Mouse (Mus musculus) forebrain, embryonic 16.5 days (tissue): ENCODE measurements around the gene Dguok. TPM values are rescaled to one million over a fixed set of nuclear protein-coding genes. Genes with fewer than 3 reads are reported as not detected.

ENCODE experiments used
- ATAC-seq: fragments of 200-750 bp; cut with Nextera tagmentation; 2 replicates; pipeline ENCODE4 v1.8.0; 2017; ENCODE audit warnings: mild to moderate bottlenecking, moderate library complexity
- H3K27ac ChIP-seq: fragments of 300-500 bp; sonication (generic); 2 replicates; pipeline ENCODE4 v1.5.1; 2014; ENCODE audit warnings: low read length, control low read depth
- H3K27me3 ChIP-seq: fragments of 300-500 bp; sonication (generic); replicated peaks from 2 replicates; pipeline ENCODE4 v1.6.1; 2014; ENCODE audit warnings: low read length; ENCODE audit not compliant: control insufficient read depth, insufficient read depth
- H3K36me3 ChIP-seq: fragments of 300-500 bp; sonication (generic); 2 replicates; pipeline ENCODE4 v1.6.1; 2014; ENCODE audit not compliant: control insufficient read depth, insufficient read depth
- H3K4me1 ChIP-seq: fragments of 300-500 bp; sonication (generic); replicated peaks from 2 replicates; pipeline ENCODE4 v1.6.1; 2014; ENCODE audit warnings: low read length; ENCODE audit not compliant: control insufficient read depth, insufficient read depth
- H3K4me2 ChIP-seq: fragments of 300-500 bp; sonication (generic); 2 replicates; pipeline ENCODE4 v1.6.1; 2014; ENCODE audit warnings: mild to moderate bottlenecking, low read length, control low read depth
- H3K4me3 ChIP-seq: fragments of 300-500 bp; sonication (generic); replicated peaks from 2 replicates; pipeline ENCODE4 v1.5.1; 2014; ENCODE audit warnings: mild to moderate bottlenecking, low read length, control low read depth
- H3K9ac ChIP-seq: fragments of 300-500 bp; sonication (generic); replicated peaks from 2 replicates; pipeline ENCODE4 v1.6.1; 2014; ENCODE audit warnings: low read depth, low read length, control low read depth
- H3K9me3 ChIP-seq: fragments of 300-500 bp; sonication (generic); 2 replicates; pipeline ENCODE4 v1.6.1; 2016; ENCODE audit warnings: low read length; ENCODE audit not compliant: control insufficient read depth
- WGBS: fragments of 180-500 bp; shearing (Covaris S2); extraction: QIAGEN DNeasy Blood & Tissue Kit; methylation state at CpG from one replicate; pipeline ENCODE4 v1.1.7; 2014; 5-methylcytosine and 5-hydroxymethylcytosine counted together
- polyA plus RNA-seq: library from polyadenylated mRNA; unstranded; fragments of >200 nt; fragmentation: Nextera tagmentation; extraction: Ambion mirVana; gene quantifications from 2 replicates; pipeline ENCODE4 v1.2.1, GENCODE M21; 2015

Gene Dguok
- polyA plus RNA-seq, 1 experiment from 2014 or later, result 73.1 TPM

DNA sequence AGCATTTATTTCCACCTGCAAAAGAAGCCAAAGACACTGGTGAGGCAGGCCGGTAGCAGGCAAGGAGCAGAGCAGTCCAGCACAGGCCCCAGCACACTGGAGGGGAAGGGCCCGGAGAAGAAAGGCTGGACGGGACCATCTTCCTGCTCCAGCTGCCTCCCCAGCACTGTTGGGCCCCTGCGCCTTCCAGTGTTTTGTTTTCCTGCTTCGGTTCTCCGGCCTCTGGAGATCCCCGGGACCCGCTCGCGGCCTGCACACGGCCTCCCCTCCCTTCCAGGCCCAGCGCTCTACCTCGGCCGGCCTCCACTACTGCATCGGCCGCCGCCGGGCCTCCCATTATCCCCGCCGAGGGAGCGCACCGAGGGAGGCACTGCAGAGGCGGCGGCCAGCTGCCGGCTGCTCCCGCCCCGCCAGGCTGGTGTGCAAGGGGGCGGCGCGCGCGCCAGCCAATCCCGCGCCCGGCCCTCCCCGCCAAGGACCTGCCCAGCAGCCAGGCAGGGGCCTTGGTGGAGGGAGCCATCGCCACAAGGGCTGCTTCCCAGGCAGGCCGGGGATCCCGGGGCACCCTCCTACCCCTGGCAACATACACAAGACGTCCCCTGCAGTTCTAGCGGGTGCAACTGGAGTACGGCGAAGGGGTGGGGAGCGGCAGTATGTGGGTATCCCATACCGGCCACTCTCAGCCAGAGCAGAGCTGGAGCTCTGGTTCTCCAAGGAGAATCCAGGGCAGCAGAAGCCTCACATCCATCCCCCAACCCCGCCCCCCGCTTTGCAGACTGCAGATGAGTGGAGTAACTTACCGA lies 65.3 kb downstream of the Dguok start:
- ATAC-seq, result peak; percentile 90
- under 1% methylated on average over 42 of the region's 48 CpGs for WGBS

DNA sequence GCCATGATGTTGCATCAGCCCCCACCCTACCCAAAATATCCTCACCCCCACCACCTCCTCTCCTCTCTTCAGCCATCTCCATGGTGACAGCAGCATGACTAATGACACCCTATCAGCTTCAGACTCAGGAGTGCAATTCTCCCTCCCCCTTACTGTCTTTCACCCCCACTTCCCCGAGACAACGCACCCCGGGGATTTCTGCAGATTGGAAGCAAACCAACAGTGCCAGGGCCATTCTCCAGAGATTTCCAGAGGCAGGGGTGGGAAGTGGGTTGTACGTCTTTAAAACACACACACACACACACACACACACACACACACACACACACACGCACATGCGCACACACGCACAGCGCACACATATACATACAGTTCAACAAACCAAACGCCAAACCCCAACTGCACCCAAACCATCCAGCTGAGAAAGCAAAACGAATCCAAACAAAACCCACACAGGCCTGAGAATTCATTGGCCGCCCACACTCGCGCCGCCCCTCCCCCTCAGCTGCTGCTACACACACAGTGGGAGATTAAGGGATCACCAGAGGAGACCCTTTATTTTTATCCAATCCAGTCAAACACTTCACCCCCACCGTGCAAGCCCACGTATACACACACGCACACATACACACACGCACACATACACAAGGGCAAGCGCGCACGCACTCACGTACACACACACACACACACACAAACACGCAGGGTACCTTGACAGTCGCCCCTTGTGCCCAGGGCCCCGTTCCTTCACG lies 66.1 kb downstream of the Dguok start:
- Histone ChIP-seq H3K4me2 (peak overlapping the region; percentile 73), H3K9me3 (no peaks in the 10 kb centered on the region), H3K9ac (peak overlapping the region; percentile 85), H3K36me3 (no peaks in the 10 kb centered on the region), H3K4me1 (peaks cover 86% of the 10 kb centered on the region), H3K4me3 (peak overlapping the region; percentile 65), H3K27ac (peak overlapping the region; percentile 96), H3K27me3 (no peaks in the 10 kb centered on the region)
- ATAC-seq, result peak; percentile 58
- 1% methylated on average over 26 of the region's 26 CpGs for WGBS

More for the DNA sequence above, 65.3 kb downstream of the Dguok start:
- Histone ChIP-seq H3K4me2 (peak overlapping the region; percentile 73), H3K36me3 (no peaks in the 10 kb centered on the region), H3K27me3 (no peaks in the 10 kb centered on the region), H3K9ac (peak overlapping the region; percentile 85), H3K4me1 (peaks cover 79% of the 10 kb centered on the region), H3K4me3 (peak overlapping the region; percentile 65), H3K9me3 (no peaks in the 10 kb centered on the region), H3K27ac (peak overlapping the region; percentile 96)

DNA sequence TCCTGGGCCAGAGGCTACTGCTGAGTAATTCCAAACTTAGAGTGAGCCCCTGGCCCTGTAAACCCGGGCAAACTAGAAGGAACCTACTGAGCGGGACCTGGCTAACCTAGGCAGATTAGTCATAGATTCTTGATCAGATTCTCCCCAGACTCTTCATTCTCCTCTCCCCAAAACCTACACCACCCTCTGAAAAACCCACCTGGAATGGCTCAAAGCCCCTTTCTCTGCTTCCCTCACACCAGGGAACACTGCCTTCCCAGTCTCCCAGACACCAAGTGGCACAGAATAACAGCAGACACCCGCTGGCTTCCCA lies 66.6 kb downstream of the Dguok start:
- Histone ChIP-seq H3K9ac (peak overlapping the region; percentile 85), H3K36me3 (no peaks in the 10 kb centered on the region), H3K9me3 (no peaks in the 10 kb centered on the region), H3K27me3 (no peaks in the 10 kb centered on the region), H3K4me1 (peaks cover 86% of the 10 kb centered on the region), H3K4me2 (peak overlapping the region; percentile 73), H3K4me3 (peak overlapping the region; percentile 65), H3K27ac (peak overlapping the region; percentile 96)
- ATAC-seq, result no peak
- WGBS, result 19% methylated on average over 3 of the region's 3 CpGs

DNA sequence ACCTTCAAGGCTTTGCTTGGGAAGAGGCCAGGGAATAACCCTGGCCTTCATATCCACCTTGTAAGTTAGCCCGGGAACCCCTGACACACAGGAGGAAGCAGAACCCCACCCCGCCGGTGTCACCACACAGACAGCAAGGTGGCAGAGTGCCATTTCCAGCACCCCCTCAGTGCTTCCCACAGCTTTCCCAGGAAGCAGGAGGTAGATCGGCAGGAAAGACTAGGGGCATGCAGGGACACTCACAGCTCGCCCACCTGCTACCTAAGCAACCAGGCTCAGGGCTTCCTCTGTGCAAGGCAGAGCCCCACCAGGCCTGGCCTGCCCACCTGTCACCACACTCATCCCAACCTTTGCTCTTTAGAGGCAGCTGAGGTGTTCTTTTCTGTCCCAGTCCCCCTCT lies 67.0 kb downstream of the Dguok start:
- Histone ChIP-seq H3K4me2 (peak overlapping the region; percentile 73), H3K4me3 (peak overlapping the region; percentile 65), H3K9ac (peak overlapping the region; percentile 85), H3K27me3 (no peaks in the 10 kb centered on the region), H3K36me3 (no peaks in the 10 kb centered on the region), H3K4me1 (peaks cover 85% of the 10 kb centered on the region), H3K27ac (peak overlapping the region; percentile 96), H3K9me3 (no peaks in the 10 kb centered on the region)
- 48% methylated on average over 5 of the region's 5 CpGs for WGBS
- ATAC-seq, result no peak

DNA sequence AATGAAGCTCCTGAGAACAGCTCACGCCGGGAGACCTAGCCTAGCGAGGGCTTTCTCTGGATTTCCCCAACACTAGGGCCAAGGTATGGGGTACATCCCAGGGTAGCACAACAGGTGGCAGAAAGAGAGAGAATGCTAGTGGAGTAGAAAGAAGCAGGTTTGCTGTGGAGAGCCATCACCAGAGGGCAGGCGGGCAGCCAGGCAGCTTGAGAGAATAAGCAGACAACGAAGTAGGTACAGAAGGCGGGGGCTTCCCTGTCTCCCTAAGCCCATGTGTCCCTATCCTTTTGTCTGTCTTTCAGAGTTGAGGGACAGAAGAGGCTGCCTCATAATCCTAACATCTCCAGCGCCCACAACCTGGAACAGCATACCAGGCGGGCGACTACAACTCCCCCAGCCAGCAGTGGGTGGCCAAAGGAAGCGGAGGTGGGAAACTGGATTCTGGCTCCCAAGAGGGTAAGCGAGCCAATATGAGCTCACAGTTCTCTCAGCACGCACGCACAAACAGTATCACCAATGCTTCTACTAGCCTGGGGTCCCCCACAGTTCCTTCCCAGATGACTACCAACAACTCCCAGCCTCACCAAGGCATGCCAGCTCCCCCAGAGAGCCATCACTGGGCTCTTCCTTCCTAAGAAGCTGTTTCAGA lies 67.5 kb downstream of the Dguok start:
- Histone ChIP-seq H3K9me3 (no peaks in the 10 kb centered on the region), H3K4me3 (peak overlapping the region; percentile 65), H3K4me2 (peak overlapping the region; percentile 73), H3K9ac (peak overlapping the region; percentile 85), H3K27ac (peak overlapping the region; percentile 37; the same call in 1 of the 2 replicates), H3K4me1 (peaks cover 80% of the 10 kb centered on the region), H3K27me3 (no peaks in the 10 kb centered on the region), H3K36me3 (no peaks in the 10 kb centered on the region)
- 61% methylated on average over 13 of the region's 13 CpGs for WGBS
- no peak for ATAC-seq

DNA sequence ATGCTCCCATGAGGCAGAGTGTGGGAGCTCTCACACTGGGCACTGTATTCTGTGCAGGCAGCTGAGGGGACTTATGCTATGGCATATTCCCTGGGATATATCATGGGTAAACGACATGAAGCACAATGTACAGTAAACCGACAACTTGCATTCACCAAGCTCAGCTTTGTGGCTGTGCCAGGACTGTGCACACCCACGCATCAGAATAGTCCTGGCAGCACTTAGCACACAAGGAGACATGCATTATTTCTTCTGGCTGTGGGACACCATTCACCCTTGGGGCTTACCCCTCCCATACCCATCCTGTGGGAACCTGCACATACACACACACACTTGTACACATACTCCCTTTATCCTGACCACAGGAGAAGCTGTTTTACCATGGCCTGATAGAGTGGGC lies 68.2 kb downstream of the Dguok start:
- no peaks in the 10 kb centered on the region for H3K36me3 ChIP-seq
- H3K27me3 ChIP-seq, result no peaks in the 10 kb centered on the region
- peak overlapping the region; percentile 73 for H3K4me2 ChIP-seq
- peak overlapping the region; percentile 12; the same call in 1 of the 2 replicates for H3K27ac ChIP-seq
- H3K4me3 ChIP-seq, result no peak overlapping the region
- peaks cover 78% of the 10 kb centered on the region for H3K4me1 ChIP-seq
- no peak for ATAC-seq
- H3K9me3 ChIP-seq, result no peaks in the 10 kb centered on the region
- no peak overlapping the region; the same call in 1 of the 2 replicates for H3K9ac ChIP-seq
- WGBS, result 36% methylated on average over 3 of the region's 3 CpGs

DNA sequence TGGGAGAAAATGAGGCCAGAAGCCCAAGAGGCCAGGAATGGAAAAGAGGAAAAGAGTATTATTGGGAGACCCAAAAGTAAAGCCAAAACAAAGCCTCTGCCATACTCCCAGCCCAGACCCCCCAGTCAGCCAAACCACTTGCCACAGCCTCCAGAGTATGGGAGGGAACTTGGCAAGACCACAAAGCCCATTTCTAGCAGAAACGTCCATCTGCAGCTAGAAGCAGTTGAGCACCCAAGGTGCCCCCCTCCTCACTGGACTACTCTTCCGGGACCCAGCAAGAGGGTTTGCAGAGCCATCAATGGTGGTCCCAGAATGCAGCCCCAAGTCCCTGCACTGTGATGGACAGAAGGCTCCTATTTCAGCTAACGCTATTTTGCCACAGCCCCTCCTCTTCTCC lies 69.0 kb downstream of the Dguok start:
- 0 out of 2 replicates have a peak overlapping the region, but pooled peaks have one; percentile 0 for H3K4me3 ChIP-seq
- no peak for ATAC-seq
- no peaks in the 10 kb centered on the region for H3K27me3 ChIP-seq
- no peak overlapping the region for H3K27ac ChIP-seq
- H3K4me1 ChIP-seq, result peaks cover 76% of the 10 kb centered on the region
- H3K9me3 ChIP-seq, result no peaks in the 10 kb centered on the region
- no peak overlapping the region for H3K9ac ChIP-seq
- H3K4me2 ChIP-seq, result peak overlapping the region; percentile 73
- WGBS, result 15% methylated on average over 3 of the region's 3 CpGs
- no peaks in the 10 kb centered on the region for H3K36me3 ChIP-seq

DNA sequence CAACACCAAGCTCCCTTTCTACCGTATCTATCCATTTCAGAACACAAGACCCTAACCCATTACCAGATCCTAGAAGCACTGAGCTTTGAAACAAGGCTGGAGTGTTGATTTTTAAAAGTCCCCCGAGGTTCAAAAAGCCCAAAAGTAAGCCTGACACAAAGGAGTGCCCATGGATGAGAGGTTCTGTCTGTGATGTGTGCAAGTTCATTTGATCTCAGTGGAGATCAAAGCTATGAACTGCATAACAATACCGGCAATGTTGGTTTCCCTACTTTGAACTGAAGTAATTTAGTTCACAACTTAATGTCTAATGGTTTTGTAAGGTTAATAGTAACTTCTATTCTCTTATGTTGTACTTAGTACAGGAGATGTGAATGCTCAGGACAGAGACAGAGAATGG lies 69.5 kb downstream of the Dguok start:
- no peak overlapping the region for H3K9ac ChIP-seq
- H3K36me3 ChIP-seq, result no peaks in the 10 kb centered on the region
- H3K4me2 ChIP-seq, result no peak overlapping the region
- H3K4me3 ChIP-seq, result no peak overlapping the region
- H3K4me1 ChIP-seq, result peaks cover 71% of the 10 kb centered on the region
- no peaks in the 10 kb centered on the region for H3K9me3 ChIP-seq
- H3K27me3 ChIP-seq, result no peaks in the 10 kb centered on the region
- 83% methylated on average over 3 of the region's 3 CpGs for WGBS
- no peak overlapping the region for H3K27ac ChIP-seq
- ATAC-seq, result no peak

DNA sequence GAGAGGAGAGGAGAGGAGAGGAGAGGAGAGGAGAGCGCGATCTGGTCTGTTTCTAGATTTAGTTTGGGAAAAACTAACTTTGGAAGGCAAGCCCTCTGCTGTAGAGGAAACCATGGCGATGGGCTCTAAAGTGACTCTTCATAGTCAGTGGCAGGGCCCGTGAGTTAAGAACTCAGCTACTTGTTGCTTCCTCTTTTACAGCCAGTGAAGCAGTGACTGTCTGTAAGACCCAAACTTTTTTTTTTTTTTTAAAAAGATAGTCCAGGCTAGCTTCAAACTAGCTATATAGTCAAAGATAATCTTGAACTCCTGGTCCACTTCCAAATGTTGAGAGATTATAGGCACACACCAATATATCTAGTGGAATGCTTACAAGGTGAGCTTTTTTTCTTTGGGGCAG lies 70.2 kb downstream of the Dguok start:
- WGBS, result 78% methylated on average over 4 of the region's 4 CpGs
- H3K9ac ChIP-seq, result no peak overlapping the region
- no peak overlapping the region for H3K27ac ChIP-seq
- H3K27me3 ChIP-seq, result no peaks in the 10 kb centered on the region
- H3K4me2 ChIP-seq, result no peak overlapping the region
- ATAC-seq, result no peak
- no peaks in the 10 kb centered on the region for H3K36me3 ChIP-seq
- no peak overlapping the region for H3K4me3 ChIP-seq
- no peaks in the 10 kb centered on the region for H3K9me3 ChIP-seq
- peaks cover 70% of the 10 kb centered on the region for H3K4me1 ChIP-seq
